Mouse (Mus musculus): ENCODE data around the gene Slc44a5.
"Not testable (repeated sequence)": the region's sequence is repeated elsewhere in the genome, so short reads cannot be mapped to it uniquely, and the experiment has no call there.

Gene Slc44a5

DNA sequence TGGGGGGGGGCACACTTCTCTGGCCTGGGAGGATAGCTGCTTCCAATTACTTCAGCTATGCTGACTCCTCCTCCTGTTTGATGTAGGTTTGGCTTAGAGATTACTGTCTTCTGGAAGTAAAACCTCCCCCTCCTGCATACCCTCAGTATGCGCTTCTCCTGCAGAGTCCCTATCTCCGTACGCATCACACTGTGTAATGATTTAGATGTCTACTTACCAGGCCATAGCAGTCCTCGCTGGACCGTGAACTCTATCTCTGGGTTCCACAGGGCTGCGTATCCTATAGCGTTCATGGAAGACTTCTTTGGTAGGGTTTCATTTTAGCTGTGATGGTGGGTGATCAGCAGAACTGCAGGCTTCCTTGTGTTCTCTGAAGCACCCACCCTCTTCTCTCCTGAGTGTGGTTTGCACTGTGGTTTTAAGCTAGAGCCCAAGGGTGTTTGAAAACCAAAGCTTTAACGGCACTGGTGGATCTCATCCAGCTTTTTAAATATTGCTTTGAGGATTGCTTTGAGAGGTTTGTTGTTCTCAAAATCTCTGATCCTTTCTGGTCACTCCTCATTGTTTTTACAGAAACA lies 120.6 kb downstream of the Slc44a5 start:
- DNase-seq (ENCODE audit: low spot score in 2 of 2) = no peak

DNA sequence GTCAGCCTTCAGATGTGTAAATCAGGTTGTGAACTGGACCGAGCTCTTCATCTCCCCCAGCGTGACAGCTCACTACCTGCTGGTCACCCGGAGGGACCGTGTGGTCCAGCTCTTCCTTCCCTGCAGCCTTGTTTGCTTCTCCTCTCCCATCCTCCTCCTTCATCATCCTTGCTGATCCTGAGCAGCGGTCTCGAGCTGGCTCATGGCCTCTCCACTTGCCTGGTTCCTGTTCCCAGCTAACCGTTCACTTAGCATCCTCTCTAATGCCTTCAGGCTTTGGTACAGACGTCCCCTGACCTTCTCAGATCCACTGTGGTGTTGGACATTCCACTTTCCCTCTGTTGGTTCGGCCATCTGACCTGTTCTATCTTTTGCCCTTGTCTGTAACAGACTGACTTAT lies 128.4 kb downstream of the Slc44a5 start:
- no peak for DNase-seq (ENCODE audit: low spot score in 2 of 2)

DNA sequence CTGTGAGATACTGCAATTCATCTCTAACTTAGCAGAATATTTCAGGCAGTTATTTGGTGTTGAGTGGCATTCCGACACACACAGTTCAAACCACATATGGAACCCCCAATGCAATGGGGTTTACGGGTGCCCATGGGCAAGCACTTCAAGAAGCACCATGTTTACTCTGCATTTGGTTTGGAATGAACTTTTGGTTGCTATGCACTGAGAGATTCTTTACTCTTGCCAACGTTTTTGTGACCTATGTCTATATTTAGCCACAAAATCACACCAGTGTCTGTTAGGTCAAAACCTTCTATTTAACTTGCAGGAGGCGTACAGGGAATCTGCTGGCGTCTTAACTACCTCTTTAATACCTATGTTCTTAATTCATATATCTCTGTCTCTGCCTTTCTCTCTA lies 137.3 kb downstream of the Slc44a5 start:
- no peak for DNase-seq (ENCODE audit: low spot score in 2 of 2)

DNA sequence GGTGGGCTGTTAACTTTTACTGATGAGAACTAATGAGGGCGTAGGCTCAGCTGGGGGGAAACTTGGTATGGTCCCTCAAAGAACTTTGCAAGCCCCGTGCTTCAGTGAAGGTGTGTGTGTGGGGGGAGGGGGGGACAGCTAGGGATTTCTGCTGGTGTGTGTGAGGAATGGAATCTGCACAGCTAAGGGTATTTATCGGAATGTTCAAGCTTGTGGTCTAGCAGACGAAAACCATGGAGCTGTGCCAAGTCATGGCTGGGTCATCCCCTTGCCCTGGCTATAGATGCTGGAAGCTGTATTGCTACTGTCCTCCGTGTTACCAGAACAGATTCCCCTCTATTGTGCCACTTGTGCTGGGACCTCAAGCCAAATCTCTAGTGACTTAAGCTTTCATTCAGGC lies 138.0 kb downstream of the Slc44a5 start:
- DNase-seq (ENCODE audit: low spot score in 2 of 2) = no peak

DNA sequence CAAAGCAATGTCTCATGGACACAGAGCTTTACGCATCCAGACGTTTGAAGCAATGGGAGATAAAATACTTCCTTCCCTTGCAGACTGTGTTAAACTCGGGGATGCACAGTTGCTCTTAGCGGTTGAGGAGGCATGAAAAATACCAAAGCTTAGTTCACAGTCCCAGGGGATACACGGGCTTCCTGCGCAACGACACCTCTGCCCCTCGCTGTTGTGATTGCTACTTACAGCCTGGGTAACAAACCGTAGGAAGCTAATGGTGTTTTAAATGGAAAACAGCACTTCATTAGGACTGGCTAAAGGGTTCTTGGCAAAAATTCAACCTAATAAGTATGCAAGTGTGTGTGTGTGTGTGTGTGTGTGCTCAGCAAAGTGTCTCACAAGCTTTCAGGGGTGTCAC lies 141.8 kb downstream of the Slc44a5 start:
- DNase-seq (ENCODE audit: low spot score in 2 of 2) = no peak

DNA sequence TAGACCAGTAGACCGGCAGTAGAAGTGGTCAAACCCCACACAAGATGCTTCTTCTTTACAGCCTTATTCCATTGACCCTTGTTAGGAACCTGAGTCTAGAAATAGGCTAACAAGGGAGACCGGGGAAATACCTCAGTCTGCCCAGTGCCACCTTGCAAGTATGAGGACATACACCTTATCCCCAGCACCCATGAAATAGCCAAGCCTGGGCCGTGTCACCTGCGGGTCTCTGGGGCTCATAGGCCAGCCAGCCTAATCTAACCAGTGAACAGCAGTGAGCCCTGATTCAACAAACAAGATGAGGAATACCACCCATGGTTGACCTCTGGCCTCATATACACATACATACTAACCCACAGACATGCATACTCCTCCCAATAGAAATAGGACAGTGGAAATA lies 142.2 kb downstream of the Slc44a5 start:
- DNase-seq (ENCODE audit: low spot score in 2 of 2) = no peak

DNA sequence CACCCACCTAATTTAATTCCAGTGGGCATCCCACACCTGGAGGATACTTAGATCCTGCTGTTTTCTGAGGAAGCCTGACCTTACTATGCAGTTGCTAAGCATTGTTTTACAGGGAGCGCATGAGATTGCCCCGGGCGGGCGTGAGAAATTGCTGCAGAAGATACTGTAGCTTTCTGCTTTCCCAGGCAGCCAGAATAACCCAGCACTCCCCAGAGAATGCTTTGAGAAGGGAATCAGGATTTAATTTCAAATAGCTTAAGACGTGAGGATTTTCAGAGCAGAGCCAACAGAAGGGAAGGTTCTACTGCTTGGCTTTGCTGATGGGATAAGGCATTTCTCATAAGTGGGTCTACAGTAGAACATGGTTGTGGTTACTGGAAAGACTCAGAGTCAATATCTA lies 142.8 kb downstream of the Slc44a5 start:
- DNase-seq (ENCODE audit: low spot score in 2 of 2) = no peak

DNA sequence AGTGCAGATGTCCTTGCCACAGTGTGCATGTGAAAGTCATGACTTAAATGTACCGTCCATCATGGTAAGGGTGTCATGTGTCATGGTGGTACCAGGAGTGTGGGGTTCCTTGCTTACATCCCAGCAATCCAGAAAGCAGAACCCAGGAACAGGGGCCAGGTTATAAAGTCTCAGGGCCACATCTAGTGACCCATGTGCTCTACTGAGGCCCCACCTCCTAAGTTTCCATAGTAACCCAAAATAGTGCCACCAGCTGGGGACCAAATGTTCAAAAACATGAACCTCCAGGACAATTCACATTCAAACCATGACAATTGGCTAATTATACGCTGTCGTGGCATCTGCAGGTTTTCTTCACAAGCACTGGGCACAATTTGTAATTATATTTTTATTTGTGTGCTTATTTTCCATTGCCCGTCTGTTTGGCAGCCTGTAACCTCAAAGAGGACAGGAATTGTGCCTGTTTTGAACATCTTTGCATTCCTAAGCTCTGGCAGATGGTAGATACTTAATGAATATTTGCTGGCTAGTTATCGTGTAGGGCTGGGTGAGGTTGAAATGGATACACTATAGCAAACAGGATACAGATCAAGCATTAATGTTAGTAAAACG lies 145.9 kb downstream of the Slc44a5 start:
- no peak for DNase-seq (ENCODE audit: low spot score in 2 of 2)

DNA sequence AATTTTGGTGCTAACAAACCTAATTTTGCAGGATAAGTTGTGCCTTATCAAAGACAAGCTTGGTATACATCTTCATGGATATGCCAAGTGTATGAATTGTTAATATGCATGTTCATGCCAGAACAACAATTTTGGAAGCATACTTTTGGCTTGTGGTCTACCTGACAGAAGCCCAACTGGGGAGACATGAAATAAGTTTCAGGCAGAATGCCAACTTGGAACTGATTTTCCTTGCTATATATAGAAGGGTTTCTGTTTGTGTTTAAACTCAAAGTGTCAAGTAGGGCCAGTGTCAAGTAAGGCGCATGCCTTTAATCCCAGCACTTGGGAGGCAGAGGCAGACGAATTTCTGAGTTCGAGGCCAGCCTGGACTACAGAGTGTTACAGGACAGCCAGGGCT lies 149.3 kb downstream of the Slc44a5 start:
- no peak for DNase-seq (ENCODE audit: low spot score in 2 of 2)

DNA sequence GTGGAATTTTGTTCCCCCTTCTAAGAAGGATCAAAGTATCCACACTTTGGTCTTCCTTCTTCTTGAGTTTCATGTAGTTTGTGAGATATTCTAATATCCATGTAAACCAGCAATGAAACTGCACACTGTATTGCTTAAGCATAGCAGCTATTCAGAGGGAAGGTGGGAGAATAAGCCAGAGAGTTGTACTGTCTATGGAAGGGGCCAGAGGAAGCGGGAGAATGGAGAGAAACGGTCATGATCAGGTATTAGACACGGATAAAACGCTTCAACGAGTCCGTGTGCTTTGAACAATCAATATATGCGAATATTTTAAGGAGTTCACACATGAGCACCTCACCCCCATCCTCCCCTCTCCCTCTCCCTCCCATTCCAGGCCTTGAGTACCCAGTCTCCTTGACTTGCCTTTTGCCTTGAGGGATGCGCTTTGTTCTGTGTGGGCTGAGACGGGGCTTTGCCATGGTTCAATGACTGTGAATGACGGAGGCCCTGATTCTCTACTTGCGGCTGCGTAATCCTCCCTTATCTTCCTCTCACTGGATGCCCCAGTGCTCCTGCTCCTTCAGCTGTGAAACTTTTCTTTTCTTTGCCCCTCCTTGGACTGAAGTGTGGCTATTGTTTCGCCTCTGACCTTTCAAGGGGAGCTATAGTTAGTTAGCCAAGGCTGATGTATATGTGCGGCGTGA lies 151.8 kb downstream of the Slc44a5 start:
- no peak for DNase-seq (ENCODE audit: low spot score in 2 of 2)

DNA sequence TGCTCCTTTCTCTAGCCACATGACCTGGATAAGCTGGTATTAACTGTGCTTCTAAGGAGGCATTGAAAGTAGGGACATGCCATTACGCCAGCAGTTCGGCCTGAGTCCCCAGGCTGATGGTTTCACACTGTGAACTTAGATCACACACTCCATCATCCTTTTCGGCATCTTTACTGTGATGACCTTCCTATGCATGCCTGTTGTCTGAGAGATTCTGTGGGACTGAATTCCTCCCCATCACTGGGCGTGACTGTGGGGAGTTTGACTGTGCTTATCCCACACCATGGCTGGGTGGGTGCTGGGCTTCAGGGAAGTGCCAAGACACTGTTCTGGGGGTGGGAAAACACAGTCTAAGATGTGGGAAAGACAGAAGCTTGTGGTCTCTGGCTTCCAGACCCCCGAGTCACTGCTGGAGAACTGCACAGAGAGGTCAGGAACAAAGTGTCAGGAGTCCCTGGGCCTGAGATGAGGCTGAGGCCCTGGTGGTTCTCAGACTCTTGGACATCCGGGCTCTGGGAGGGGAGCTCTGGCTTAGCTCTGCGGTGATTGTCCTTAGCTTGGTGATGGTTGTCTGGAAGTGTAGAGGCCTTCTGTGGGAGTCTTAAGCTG lies 152.6 kb downstream of the Slc44a5 start:
- no peak for DNase-seq (ENCODE audit: low spot score in 2 of 2)

DNA sequence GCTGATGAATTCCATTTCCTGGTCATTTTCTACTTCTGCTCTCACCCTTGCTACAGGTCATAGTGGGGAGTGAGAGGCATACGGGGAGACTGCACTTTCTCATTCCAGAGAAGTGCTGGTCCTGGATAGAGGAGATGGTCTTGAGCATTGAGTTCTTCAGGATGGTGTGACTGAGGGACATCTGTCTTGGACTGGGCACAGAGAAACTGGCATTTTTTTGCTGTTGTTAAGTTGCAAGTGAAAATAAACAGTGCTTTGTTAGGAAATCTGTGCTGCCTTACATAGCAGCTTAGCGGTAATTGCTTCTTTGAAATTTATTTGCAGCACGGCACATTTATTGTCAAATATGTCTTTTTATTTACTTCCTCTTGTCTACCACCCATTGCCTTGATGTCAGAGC lies 154.0 kb downstream of the Slc44a5 start:
- DNase-seq (ENCODE audit: low spot score in 2 of 2) = no peak

DNA sequence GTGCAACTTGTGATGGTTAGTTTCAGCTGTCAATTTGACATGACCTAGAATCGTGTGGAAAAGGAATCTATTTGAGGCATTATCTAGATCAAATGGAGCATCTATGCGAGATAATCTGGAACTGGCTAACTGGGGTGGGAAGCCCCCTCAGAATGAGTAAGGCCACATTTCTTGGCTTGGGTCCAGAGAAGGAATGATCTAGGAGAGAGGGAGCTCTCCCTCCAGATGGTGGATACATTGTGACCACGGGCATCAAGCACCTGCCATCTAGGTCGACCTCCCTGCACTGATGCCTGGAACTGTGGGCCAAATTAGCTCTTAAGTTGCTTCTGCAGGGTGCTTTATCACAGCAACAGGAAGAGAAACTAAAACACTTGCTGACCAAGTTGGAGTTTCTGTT lies 155.8 kb downstream of the Slc44a5 start:
- no peak for DNase-seq (ENCODE audit: low spot score in 2 of 2)

DNA sequence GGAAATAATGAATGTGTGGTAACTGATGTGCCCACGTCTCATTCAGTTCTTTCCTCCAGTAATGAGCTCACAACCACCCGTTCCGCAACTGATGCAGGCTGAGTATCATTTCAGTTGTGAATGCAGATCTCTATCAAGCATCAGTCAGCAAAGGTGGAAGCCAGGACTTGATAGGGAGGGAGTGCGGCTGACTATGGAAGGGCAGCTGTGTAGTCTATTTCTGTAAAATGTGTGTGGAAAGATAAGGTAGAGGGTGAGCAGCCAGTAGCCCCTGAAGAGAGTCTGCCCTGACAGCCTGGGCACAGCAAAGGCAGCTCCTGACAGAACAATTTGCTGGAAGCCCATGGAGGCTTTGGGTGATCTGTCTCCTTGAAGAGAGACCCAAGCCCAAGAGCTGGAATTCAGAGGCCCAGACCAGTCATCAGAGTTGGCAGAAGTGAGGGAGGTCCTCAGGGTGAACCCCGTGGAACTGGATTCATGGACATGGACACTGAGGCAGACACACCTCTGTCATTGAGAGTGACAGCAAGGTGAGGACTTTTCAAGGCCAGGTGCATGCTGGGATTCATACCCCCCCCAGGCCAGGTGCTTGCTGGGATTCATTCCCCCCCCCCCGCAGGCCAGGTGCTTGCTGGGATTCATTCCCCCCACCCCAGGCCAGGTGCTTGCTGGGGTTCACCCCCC lies 157.3 kb downstream of the Slc44a5 start:
- DNase-seq (ENCODE audit: low spot score in 2 of 2) = no peak

DNA sequence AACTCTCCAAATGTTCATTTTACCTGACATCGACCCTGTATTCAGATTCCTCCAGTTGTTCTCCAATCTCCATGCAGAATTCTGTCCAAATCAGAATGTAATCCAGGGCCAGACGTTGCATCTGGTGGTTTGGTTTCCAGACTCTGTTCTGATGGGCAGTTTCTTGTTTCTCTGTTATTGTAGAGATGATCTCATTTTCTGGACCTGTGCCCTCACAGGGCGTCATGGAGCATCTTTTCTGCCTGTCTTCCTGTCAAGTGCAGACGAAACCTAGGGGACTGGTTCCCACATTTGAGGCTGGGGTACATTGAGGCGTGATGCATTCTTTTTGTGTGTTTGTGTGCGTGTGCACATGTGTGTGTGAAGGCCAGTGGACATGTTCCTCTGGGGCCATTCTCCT lies 160.8 kb downstream of the Slc44a5 start:
- no peak for DNase-seq (ENCODE audit: low spot score in 2 of 2)

DNA sequence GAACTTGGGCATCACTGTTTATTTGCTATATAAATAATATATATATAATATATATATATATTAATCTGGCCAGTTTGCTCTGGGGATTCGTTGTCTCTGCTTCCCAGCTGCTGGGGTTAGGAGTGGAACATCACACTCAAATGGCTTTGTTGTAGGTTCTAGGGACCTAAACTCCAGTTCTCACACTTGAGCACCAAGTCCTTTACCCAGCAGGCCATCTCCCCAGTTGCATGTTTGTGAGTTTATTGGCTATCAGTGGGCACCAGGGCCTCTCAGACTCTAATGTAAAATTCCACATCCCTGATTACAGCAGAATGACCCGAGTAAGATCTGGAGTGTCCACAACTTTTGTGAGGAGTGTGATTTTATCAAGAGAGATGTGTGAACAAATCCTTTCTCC lies 161.5 kb downstream of the Slc44a5 start:
- DNase-seq (ENCODE audit: low spot score in 2 of 2) = no peak

DNA sequence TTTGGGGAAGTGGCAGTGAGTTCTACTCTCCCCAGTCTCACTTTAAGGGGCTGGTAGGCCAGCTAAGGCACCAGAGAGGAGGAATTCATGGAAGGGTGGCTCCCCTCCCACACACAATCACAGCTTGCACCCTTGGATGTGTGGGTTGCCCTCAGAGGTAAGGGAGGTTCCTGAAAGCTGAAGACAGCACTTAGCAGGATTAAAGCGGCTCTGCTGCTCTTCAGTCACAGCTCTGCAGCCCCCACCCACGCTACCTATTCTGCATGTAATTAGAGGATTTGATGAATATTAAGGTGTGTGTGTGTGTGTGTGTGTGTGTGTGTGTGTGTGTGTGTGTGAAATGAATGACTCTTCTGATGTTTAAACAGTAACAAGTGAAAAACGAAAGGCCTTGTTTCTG lies 163.3 kb downstream of the Slc44a5 start:
- DNase-seq (ENCODE audit: low spot score in 2 of 2) = no peak

DNA sequence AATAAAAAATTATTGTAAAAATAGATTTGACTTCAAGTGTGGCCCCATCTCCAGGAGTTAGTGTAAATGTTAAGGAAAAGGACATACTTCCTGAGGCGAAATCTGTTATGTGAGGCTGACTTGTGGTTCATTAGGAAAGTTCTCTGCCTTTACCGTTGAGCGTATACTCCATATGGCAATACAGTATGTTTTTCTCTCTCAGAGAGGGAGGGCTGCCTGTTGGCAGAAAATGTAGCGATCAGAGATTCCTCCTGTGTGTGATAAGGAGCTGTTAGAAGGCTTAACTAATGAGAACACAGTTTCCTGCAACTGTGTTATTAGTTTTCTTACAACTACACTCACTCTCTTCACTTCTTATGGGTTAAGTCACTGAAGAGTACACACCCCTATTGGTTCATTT lies 168.1 kb downstream of the Slc44a5 start:
- no peak for DNase-seq (ENCODE audit: low spot score in 2 of 2)

DNA sequence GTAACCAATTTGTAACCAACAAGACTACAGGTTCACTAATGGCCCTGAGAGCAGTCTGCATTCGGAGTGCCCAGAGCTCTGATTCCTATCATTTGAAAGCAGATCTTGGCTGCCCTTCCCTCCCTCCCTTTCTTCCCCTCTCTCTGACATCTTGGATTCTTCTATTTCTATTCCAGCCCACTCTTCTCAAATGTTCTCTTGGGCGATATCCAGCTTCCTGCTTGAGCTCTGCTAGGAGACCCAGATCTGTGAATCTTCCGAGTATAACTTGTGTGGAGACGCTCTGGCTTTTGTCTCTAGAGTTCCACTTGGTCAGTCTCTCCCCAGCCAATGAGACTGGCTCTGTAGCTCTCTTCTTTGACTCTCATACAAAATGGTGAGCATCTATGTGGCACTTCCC lies 169.4 kb downstream of the Slc44a5 start:
- no peak for DNase-seq (ENCODE audit: low spot score in 2 of 2)

DNA sequence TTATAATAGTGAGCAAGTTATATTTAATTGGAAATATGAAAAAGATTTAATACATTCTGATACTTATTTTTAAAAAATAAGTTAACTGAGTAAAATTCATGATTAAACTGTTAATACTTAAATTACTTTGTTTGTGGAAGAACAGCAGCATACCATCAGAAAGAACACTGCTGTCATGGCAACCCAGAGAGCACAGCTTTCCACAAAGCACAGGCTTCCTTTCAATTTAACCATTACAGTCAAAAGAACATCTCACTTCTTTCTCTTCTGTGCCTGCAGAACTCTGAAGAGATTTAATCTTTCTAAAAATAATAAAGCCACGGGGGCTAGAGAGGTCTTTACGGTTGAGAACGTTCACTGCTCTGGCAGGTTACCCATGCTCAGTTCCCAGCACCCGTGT lies 172.5 kb downstream of the Slc44a5 start:
- no peak for DNase-seq (ENCODE audit: low spot score in 2 of 2)

DNA sequence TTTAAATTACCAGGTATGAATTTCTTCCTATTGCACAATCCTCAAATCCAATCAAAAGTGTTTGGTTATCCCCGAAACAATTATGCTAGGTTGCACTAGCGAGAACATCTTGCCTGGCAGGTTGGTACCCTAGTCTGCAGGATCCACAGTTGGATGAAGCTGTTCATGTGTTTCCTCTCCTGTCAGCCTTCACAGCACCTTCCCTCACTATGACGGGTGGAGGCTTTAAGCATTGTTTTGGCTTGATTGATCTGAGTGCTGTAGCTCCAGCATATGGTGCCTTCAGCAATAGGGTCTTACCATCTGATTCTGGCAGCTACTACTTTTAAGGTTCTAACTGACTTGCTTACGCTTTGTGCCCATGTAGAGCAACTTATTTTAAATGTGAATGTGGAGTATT lies 176.5 kb downstream of the Slc44a5 start:
- no peak for DNase-seq (ENCODE audit: low spot score in 2 of 2)

DNA sequence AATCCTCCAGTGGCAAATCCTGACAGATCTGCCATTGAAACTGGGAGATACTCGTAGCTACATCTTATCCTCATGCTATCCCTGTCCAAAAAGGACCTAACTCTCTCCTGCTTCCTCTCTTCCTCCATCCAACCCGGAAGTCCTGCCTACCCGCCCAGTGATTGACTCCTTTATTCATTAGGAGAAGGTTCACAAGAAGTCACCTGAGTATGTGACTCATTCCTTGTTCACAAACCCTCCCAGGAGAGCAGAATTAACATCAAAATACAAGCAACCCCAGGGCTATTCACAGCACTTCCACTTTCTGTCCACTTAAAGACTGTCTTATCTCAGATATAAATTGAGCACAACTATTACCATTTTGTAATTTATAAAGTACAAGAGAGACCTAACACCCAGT lies 180.3 kb downstream of the Slc44a5 start:
- not testable (repeated sequence) for DNase-seq (ENCODE audit: low spot score in 2 of 2)

DNA sequence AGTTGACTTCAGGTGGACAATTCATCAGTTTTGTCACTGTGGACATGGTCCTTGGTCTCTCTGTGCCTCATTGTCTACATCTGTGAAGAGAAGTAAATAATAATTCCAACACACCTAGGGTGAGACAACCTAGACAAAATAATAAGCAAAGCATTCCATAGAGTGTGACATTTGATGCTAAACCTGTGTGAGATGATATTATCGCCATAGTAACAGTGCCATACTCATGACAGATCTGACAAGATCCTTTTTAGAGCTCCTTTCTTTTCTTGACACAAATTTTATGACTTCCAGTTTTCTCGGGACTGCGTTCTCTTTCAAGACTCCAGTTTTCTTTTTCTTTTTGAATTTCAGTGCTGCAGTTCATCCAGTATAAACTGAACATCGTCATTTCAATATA lies 192.6 kb downstream of the Slc44a5 start:
- no peak for DNase-seq (ENCODE audit: low spot score in 2 of 2)

Data from spleen, postnatal 10 days (tissue).